Mouse (Mus musculus) hematopoietic stem cell, adult 5-6 weeks (primary cell): Measurements from ENCODE around the gene Ptprf. TPM values are rescaled to one million over a fixed set of nuclear protein-coding genes. Genes with fewer than 3 reads are reported as not detected.

Experiments
- ATAC-seq, 2 experiments: fragments of 125-278 bp in 1 of 2; replicated peaks in 1 of 2; 2 replicates each; pipeline ENCODE4 v1.8.0; 2016 to 2017; ENCODE audit warnings: inconsistent platforms in 2 of 2, mild to moderate bottlenecking in 2 of 2, moderate number of reproducible peaks in 2 of 2, low read depth in 1 of 2, moderate TSS enrichment in 1 of 2; ENCODE audit not compliant: low FRiP score in 2 of 2, poor library complexity in 2 of 2, severe bottlenecking in 2 of 2, insufficient read depth in 1 of 2, low TSS enrichment in 1 of 2
- total RNA-seq: library from RNA; stranded (forward); fragments of 172-1452, 232-1000 nt; gene quantifications from 2 replicates; pipeline ENCODE4 v1.2.3, GENCODE M21; 2017

Gene Ptprf
- total RNA-seq, 1 experiment from 2014 or later: 0.60 TPM

GRCm38 (mm10) chr4:118290416-118291030 lies 682 bp downstream of the Ptprf start:
- ATAC-seq: no peak

- ATAC-seq: no peak
These were observed 1.2 kb downstream of the Ptprf start for GRCm38 (mm10) chr4:118289960-118290415.

GRCm38 (mm10) chr4:118289266-118289665 lies 1.9 kb downstream of the Ptprf start:
- ATAC-seq: no peak

GRCm38 (mm10) chr4:118288531-118288930 lies 2.7 kb downstream of the Ptprf start:
- no peak for ATAC-seq

GRCm38 (mm10) chr4:118286202-118286601 lies 5.0 kb downstream of the Ptprf start:
- no peak for ATAC-seq

GRCm38 (mm10) chr4:118282182-118282562 lies 9.0 kb downstream of the Ptprf start:
- no peak for ATAC-seq

- ATAC-seq: no peak
These were observed 9.6 kb downstream of the Ptprf start for GRCm38 (mm10) chr4:118281444-118282181.

- ATAC-seq: no peak
These were observed 10.7 kb downstream of the Ptprf start for GRCm38 (mm10) chr4:118280506-118280905.

GRCm38 (mm10) chr4:118276520-118277232 lies 14.5 kb downstream of the Ptprf start:
- 0 out of 4 replicates have a peak, but pooled peaks of 1 of the 2 experiments have one; percentile 14 for ATAC-seq

GRCm38 (mm10) chr4:118275601-118276519 lies 15.3 kb downstream of the Ptprf start:
- no peak for ATAC-seq

- no peak for ATAC-seq
These were observed 16.7 kb downstream of the Ptprf start for GRCm38 (mm10) chr4:118274521-118274920.

GRCm38 (mm10) chr4:118273998-118274397 lies 17.2 kb downstream of the Ptprf start:
- ATAC-seq: no peak

GRCm38 (mm10) chr4:118273545-118273944 lies 17.7 kb downstream of the Ptprf start:
- ATAC-seq: no peak

- ATAC-seq: no peak
These were observed 18.3 kb downstream of the Ptprf start for GRCm38 (mm10) chr4:118272871-118273270.

- no peak for ATAC-seq
These were observed 18.9 kb downstream of the Ptprf start for GRCm38 (mm10) chr4:118272258-118272657.

GRCm38 (mm10) chr4:118271556-118272074 lies 19.6 kb downstream of the Ptprf start:
- ATAC-seq: no peak

GRCm38 (mm10) chr4:118270706-118271105 lies 20.5 kb downstream of the Ptprf start:
- ATAC-seq: no peak
